In genomic region chr16:5233418-5234313, GRCm38 (mm10) we compare ENCODE assay signal across 8 mouse cellular contexts. TPM values are rescaled to one million over a fixed set of nuclear protein-coding genes. Genes with fewer than 3 reads are reported as not detected.
DNase-seq lines count a peak whose midpoint lies in the region; ATAC-seq lines count a peak whose summit lies in the region.

Gene Alg1, plus strand, starts transcription at chr16:5233621.

- peaks cover 6% of the 10 kb centered on the region for H3K4me1 ChIP-seq in forebrain, embryonic 14.5 days (ENCODE audit: control insufficient read depth, insufficient read depth, low read length)
- peaks cover 27% of the 10 kb centered on the region for H3K4me1 ChIP-seq in neural tube, embryonic 15.5 days

- no peak within 1 kb of the TSS for H3K27ac ChIP-seq in forebrain, embryonic 14.5 days (ENCODE audit: low read depth, low read length)
- peak within 1 kb of the TSS; percentile 82 for H3K27ac ChIP-seq in neural tube, embryonic 15.5 days (replicated peaks)

- H3K36me3 ChIP-seq in forebrain, embryonic 14.5 days (ENCODE audit: control insufficient read depth, insufficient read depth, low read length): 0 out of 2 replicates have a peak, but pooled peaks cover 4% of the 10 kb centered on the region
- no peaks in the 10 kb centered on the region for H3K36me3 ChIP-seq in neural tube, embryonic 15.5 days

- H3K27me3 ChIP-seq in forebrain, embryonic 14.5 days (replicated peaks; ENCODE audit: control insufficient read depth, insufficient read depth, low read length): no peaks in the 10 kb centered on the region
- no peaks in the 10 kb centered on the region for H3K27me3 ChIP-seq in neural tube, embryonic 15.5 days (replicated peaks)

- intact Hi-C loops in heart, postnatal 14 days (cut with DNase I): no loop called here

- 3% methylated on average over 47 of the region's 47 CpGs for WGBS in forebrain, embryonic 14.5 days
- WGBS in neural tube, embryonic 15.5 days: 3% methylated on average over 47 of the region's 47 CpGs

- no peaks in the 10 kb centered on the region for H3K9me3 ChIP-seq in forebrain, embryonic 14.5 days (replicated peaks; ENCODE audit: control insufficient read depth, low read length)
- 0 out of 2 replicates have a peak, but pooled peaks cover 4% of the 10 kb centered on the region for H3K9me3 ChIP-seq in neural tube, embryonic 15.5 days (replicated peaks)

- H3K9ac ChIP-seq in forebrain, embryonic 14.5 days (ENCODE audit: low read length): peak within 1 kb of the TSS; percentile 69
- peak within 1 kb of the TSS; percentile 79 for H3K9ac ChIP-seq in neural tube, embryonic 15.5 days (replicated peaks)

- peak within 1 kb of the TSS; percentile 84 for H3K4me2 ChIP-seq in forebrain, embryonic 14.5 days (ENCODE audit: low read length)
- peak within 1 kb of the TSS; percentile 89 for H3K4me2 ChIP-seq in neural tube, embryonic 15.5 days

- peak; percentile 97 for DNase-seq in ES-CJ7 (ENCODE audit: low read depth, low spot score)
- peak; percentile 92 for DNase-seq in cerebellum, adult 11 months
- peak; percentile 97 for DNase-seq in forebrain, embryonic 14.5 days (ENCODE audit: low spot score)
- DNase-seq in heart, postnatal 14 days: peak; percentile 95 to 96
- peak; percentile 93 for DNase-seq in layer of hippocampus, adult 11-12 months (ENCODE audit: low spot score)
- DNase-seq in lung, adult 18-20 months: peak; percentile 95 to 98
- peak; percentile 94 for DNase-seq in testis, postnatal 14 days (ENCODE audit: low spot score)

- ATAC-seq in forebrain, embryonic 14.5 days: peak; percentile 98
- peak; percentile 96 for ATAC-seq in neural tube, embryonic 15.5 days (ENCODE audit: low FRiP score)

- H3K4me3 ChIP-seq in forebrain, embryonic 14.5 days (ENCODE audit: low read depth, low read length): peak within 1 kb of the TSS; percentile 57
- peak within 1 kb of the TSS; percentile 89 for H3K4me3 ChIP-seq in neural tube, embryonic 15.5 days (replicated peaks)

RNA-seq across cellular contexts. Expression of gene Alg1, which starts in this region (rescaled TPM):
- 32.2 and 35.1 TPM in 2 replicates for polyA plus RNA-seq in forebrain, embryonic 14.5 days (2014; fragmentation: Nextera tagmentation; extraction: Ambion mirVana)
- total RNA-seq in heart, postnatal 14 days (2021): 10 to 100 TPM; 14.8 to 15.3 TPM
- 38.0 and 42.8 TPM in 2 replicates for polyA plus RNA-seq in neural tube, embryonic 15.5 days (2015; fragmentation: Nextera tagmentation; extraction: Ambion mirVana)
